Mouse (Mus musculus) cerebellum, adult 2 months (tissue): ENCODE data around the gene BC048562.

ENCODE experiments used
- CTCF ChIP-seq: fragments of 200-500 bp; IDR thresholded peaks from 2 replicates; pipeline ENCODE4 v1.5.1; 2011; ENCODE audit warnings: low read depth, mild to moderate bottlenecking, control low read depth, low read length, moderate library complexity, borderline replicate concordance; ENCODE audit not compliant: insufficient read depth
- POLR2A ChIP-seq: fragments of 200-500 bp; IDR thresholded peaks from 2 replicates; pipeline ENCODE4 v1.6.1; 2011; ENCODE audit warnings: low read length, control low read depth, borderline replicate concordance; ENCODE audit not compliant: insufficient read depth

DNA sequence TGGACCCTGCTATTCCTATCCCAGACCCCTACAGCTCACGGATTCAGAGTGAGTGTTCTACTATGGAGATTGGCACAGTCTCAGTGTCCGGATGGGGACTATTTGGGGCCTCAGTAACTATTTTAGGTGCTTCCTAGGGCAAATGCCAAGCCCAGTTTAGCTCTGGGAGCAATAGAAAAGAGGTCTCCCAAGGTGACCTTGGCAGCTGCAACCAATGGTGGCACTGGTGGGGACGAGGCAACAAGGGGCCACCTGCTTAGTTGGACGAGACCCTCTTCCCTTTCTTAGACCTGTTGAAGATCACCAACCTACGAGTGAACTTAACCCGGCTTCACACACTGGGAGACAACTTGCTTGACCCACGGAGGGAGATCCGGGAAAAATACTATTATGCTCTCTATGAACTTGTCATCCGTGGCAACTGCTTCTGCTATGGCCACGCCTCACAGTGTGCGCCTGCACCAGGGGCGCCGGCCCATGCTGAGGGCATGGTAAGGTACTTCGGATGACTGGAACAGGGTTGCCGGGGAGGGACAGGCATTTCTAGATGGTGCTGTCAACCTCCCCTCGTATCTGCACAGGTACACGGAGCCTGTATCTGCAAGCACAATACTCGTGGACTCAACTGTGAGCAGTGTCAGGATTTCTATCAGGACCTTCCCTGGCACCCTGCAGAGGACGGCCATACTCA is 45.4 kb downstream of the BC048562 start:
- no peak for TF ChIP-seq CTCF
- no peak for TF ChIP-seq POLR2A
